ENCODE assay signal across 11 mouse cellular contexts in genomic region chr4:32405149-32405882, GRCm38 (mm10).
DNase-seq lines count a peak whose midpoint lies in the region; ATAC-seq and TF ChIP-seq lines count a peak whose summit lies in the region.
"Had no signal": no experiment of that assay in that cellular context is flagged by ENCODE, and none has a peak within 500 bp of the region (broad histone marks: within the 10 kb centered on the region; RNA-seq: fewer than 3 reads in every experiment).

No protein-coding gene starts in this region.

- H3K9me3 ChIP-seq in forebrain, embryonic 13.5 days (replicated peaks), result no peaks in the 10 kb centered on the region
- no peaks in the 10 kb centered on the region for H3K9me3 ChIP-seq in forebrain, embryonic 11.5 days (ENCODE audit: control insufficient read depth, low read length)
- H3K9me3 ChIP-seq in midbrain, embryonic 16.5 days (replicated peaks; ENCODE audit: control insufficient read depth, low read length, poor library complexity, severe bottlenecking), result no peaks in the 10 kb centered on the region

- no peaks in the 10 kb centered on the region for H3K27me3 ChIP-seq in forebrain, embryonic 13.5 days
- H3K27me3 ChIP-seq in forebrain, embryonic 11.5 days (ENCODE audit: control insufficient read depth, insufficient read depth, low read length), result no peaks in the 10 kb centered on the region
- no peaks in the 10 kb centered on the region for H3K27me3 ChIP-seq in midbrain, embryonic 16.5 days (ENCODE audit: control insufficient read depth, insufficient read depth, low read depth, low read length)

- peaks cover 12% of the 10 kb centered on the region for H3K4me1 ChIP-seq in forebrain, embryonic 13.5 days
- H3K4me1 ChIP-seq in forebrain, embryonic 11.5 days (replicated peaks; ENCODE audit: control insufficient read depth, insufficient read depth, low read length), result no peaks in the 10 kb centered on the region
- H3K4me1 ChIP-seq in lung, adult 2 months (ENCODE audit: control insufficient read depth, insufficient read depth, low read length), result peaks cover 9% of the 10 kb centered on the region
- peaks cover 13% of the 10 kb centered on the region for H3K4me1 ChIP-seq in midbrain, embryonic 16.5 days (ENCODE audit: control insufficient read depth, insufficient read depth, low read length)

- H3K36me3 ChIP-seq in forebrain, embryonic 13.5 days (ENCODE audit: poor library complexity, severe bottlenecking), result no peaks in the 10 kb centered on the region
- H3K36me3 ChIP-seq in forebrain, embryonic 11.5 days (ENCODE audit: control insufficient read depth, insufficient read depth, low read length), result no peaks in the 10 kb centered on the region
- H3K36me3 ChIP-seq in midbrain, embryonic 16.5 days (ENCODE audit: control insufficient read depth, insufficient read depth, low read length), result no peaks in the 10 kb centered on the region

- 78% methylated on average over 17 of the region's 17 CpGs for WGBS in forebrain, embryonic 13.5 days
- WGBS in forebrain, embryonic 11.5 days, result 84% methylated on average over 17 of the region's 17 CpGs
- 66% methylated on average over 17 of the region's 17 CpGs for WGBS in lung, adult 2 months
- 63% methylated on average over 17 of the region's 17 CpGs for WGBS in midbrain, embryonic 16.5 days

- TF ChIP-seq POLR2A in lung, adult 2 months (IDR thresholded peaks at IDR 0.05; ENCODE audit: borderline replicate concordance, extremely low read depth, low read depth, low read length), result no peak

- H3K9ac ChIP-seq in forebrain, embryonic 13.5 days, result no peak overlapping the region
- no peak overlapping the region for H3K9ac ChIP-seq in forebrain, embryonic 11.5 days (ENCODE audit: low read length)
- H3K9ac ChIP-seq in midbrain, embryonic 16.5 days (ENCODE audit: low read depth, low read length), result no peak overlapping the region

- no peak for DNase-seq in forebrain, embryonic 11.5 days (ENCODE audit: low spot score)
- no peak for DNase-seq in lung, adult 2 months
- no peak for DNase-seq in lung, postnatal 25 days (ENCODE audit: low spot score)
- no peak for DNase-seq in gastrocnemius, adult 18-20 months (ENCODE audit: low spot score)
- no peak for DNase-seq in yolk sac, embryonic 10.5 days (ENCODE audit: low spot score)
- DNase-seq: layer of hippocampus, postnatal 36 days had no signal

- H3K4me3 ChIP-seq in forebrain, embryonic 13.5 days, result no peak overlapping the region
- H3K4me3 ChIP-seq in forebrain, embryonic 11.5 days (ENCODE audit: low read depth, low read length), result no peak overlapping the region
- peak overlapping the region; percentile 14 for H3K4me3 ChIP-seq in lung, adult 2 months (replicated peaks; ENCODE audit: extremely low read depth, low read depth, low read length)
- H3K4me3 ChIP-seq in midbrain, embryonic 16.5 days (ENCODE audit: low read depth, low read length), result no peak overlapping the region
- H3K4me3 ChIP-seq: erythroblast, embryonic 14.5 days had no signal

- peak overlapping the region; percentile 40; the same call in 1 of the 2 replicates for H3K27ac ChIP-seq in forebrain, embryonic 13.5 days
- no peak overlapping the region for H3K27ac ChIP-seq in forebrain, embryonic 11.5 days (ENCODE audit: low read depth, low read length)
- H3K27ac ChIP-seq in midbrain, embryonic 16.5 days (ENCODE audit: low read length), result peak overlapping the region; percentile 44; the same call in 1 of the 2 replicates

- no peak for TF ChIP-seq CTCF in lung, adult 2 months (IDR thresholded peaks at IDR 0.05; ENCODE audit: insufficient read depth, low read length)

- H3K4me2 ChIP-seq in forebrain, embryonic 13.5 days, result no peak overlapping the region
- no peak overlapping the region for H3K4me2 ChIP-seq in forebrain, embryonic 11.5 days (ENCODE audit: low read depth, low read length, severe bottlenecking)
- H3K4me2 ChIP-seq in midbrain, embryonic 16.5 days (ENCODE audit: low read length), result no peak overlapping the region

- ATAC-seq in forebrain, embryonic 13.5 days, result no peak
- no peak for ATAC-seq in forebrain, embryonic 11.5 days (replicated peaks; ENCODE audit: low FRiP score)
- peak; percentile 52 for ATAC-seq in activated CD4-positive, CD25-positive, alpha-beta regulatory T cell, adult 4 months
- no peak for ATAC-seq in midbrain, embryonic 16.5 days
- ATAC-seq: intestine, embryonic 16.5 days had no signal
